Mouse (Mus musculus): ENCODE results near the gene Tent4a. TPM values are rescaled to one million over a fixed set of nuclear protein-coding genes. Genes with fewer than 3 reads are reported as not detected.

Tent4a gene
- polyA plus RNA-seq, 1 experiment from 2014 or later, result 3.3 TPM

DNA sequence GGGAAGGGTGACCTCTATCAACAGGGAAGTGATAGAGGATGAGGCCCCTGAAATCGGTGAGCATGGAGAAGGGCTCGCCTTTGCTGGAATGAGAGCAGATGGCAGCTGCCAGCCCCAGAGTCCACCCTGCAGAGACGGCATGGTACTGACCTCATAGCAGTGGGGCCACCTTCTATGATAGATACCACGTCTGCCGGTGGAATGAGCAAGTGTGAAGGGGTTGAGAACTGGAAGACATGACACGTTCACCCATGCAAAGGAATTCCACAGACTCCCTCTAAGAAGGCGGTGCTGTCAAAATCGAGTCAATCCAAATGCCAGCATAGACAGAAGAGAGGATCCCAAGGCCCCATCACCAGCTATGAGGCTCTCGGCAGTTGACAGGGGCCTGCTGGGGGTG lies 19.8 kb upstream of the Tent4a start:
- 65% methylated on average over 9 of the region's 9 CpGs for WGBS
- Histone ChIP-seq H3K36me3 (ENCODE audit: control insufficient read depth, insufficient read depth) (no peaks in the 10 kb centered on the region), H3K27me3 (ENCODE audit: control insufficient read depth, insufficient read depth, low read length) (peaks cover 2% of the 10 kb centered on the region; the same call in 1 of the 2 replicates), H3K4me1 (ENCODE audit: control insufficient read depth, insufficient read depth, low read length) (peaks cover under 1% of the 10 kb centered on the region), H3K27ac (ENCODE audit: low read length) (no peak overlapping the region), H3K4me3 (ENCODE audit: low read length) (no peak overlapping the region), H3K4me2 (ENCODE audit: low read depth, low read length) (no peak overlapping the region), H3K9me3 (replicated peaks; ENCODE audit: control insufficient read depth, low read length) (no peaks in the 10 kb centered on the region), H3K9ac (ENCODE audit: low read length) (no peak overlapping the region)
- ATAC-seq (replicated peaks; ENCODE audit: extremely low read depth, insufficient read depth, low FRiP score), result no peak

DNA sequence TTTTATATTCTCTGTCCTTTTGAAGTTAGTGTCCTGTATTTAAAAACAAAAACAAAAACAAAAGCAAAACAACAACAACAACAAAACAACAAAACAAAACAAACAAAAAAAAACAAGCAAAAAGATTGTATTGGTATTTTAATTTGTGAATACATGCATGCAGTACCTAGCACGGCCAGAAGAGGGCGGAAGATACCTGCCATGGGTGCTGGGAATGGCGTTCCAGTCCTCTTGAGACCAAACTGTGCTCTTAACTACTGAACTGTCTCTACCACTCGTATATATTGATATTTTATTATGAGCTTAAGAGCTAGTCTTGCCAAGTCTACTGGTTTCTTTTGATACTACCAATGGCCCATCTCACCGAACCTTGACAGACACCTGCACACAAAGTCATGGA lies 18.6 kb upstream of the Tent4a start:
- WGBS, result 18% methylated on average over 5 of the region's 5 CpGs
- Histone ChIP-seq H3K36me3 (ENCODE audit: control insufficient read depth, insufficient read depth) (no peaks in the 10 kb centered on the region), H3K27me3 (ENCODE audit: control insufficient read depth, insufficient read depth, low read length) (peaks cover 2% of the 10 kb centered on the region; the same call in 1 of the 2 replicates), H3K4me2 (ENCODE audit: low read depth, low read length) (no peak overlapping the region), H3K4me1 (ENCODE audit: control insufficient read depth, insufficient read depth, low read length) (0 out of 2 replicates have a peak, but pooled peaks cover under 1% of the 10 kb centered on the region), H3K4me3 (ENCODE audit: low read length) (no peak overlapping the region), H3K27ac (ENCODE audit: low read length) (no peak overlapping the region), H3K9me3 (replicated peaks; ENCODE audit: control insufficient read depth, low read length) (no peaks in the 10 kb centered on the region), H3K9ac (ENCODE audit: low read length) (no peak overlapping the region)
- no peak for ATAC-seq (replicated peaks; ENCODE audit: extremely low read depth, insufficient read depth, low FRiP score)

DNA sequence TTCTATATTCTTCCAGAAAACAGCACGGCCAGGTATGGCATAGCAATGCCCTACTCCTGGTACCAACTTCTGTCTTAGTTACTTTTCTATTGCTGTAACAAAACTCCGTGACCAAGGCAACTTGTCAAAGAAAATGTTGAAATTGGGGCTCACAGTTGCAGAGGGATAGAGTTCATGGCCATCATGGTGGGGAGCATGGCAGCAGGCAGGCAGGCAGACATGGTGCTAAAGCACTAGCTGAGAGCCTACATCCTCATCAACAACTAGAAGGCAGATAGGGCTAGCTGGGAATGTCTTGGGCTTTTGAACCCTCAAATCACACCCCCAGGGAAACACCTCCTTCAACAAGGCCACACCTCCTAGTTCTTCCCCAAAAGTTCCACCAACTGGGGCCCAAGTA lies 16.4 kb upstream of the Tent4a start:
- WGBS, result 75% methylated on average over 2 of the region's 2 CpGs
- no peak for ATAC-seq (replicated peaks; ENCODE audit: extremely low read depth, insufficient read depth, low FRiP score)
- no peaks in the 10 kb centered on the region for H3K27me3 ChIP-seq (ENCODE audit: control insufficient read depth, insufficient read depth, low read length)
- 0 out of 2 replicates have a peak, but pooled peaks cover 5% of the 10 kb centered on the region for H3K4me1 ChIP-seq (ENCODE audit: control insufficient read depth, insufficient read depth, low read length)
- no peaks in the 10 kb centered on the region for H3K9me3 ChIP-seq (replicated peaks; ENCODE audit: control insufficient read depth, low read length)
- no peak overlapping the region for H3K4me3 ChIP-seq (ENCODE audit: low read length)
- no peaks in the 10 kb centered on the region for H3K36me3 ChIP-seq (ENCODE audit: control insufficient read depth, insufficient read depth)
- no peak overlapping the region for H3K9ac ChIP-seq (ENCODE audit: low read length)
- no peak overlapping the region for H3K4me2 ChIP-seq (ENCODE audit: low read depth, low read length)
- H3K27ac ChIP-seq (ENCODE audit: low read length), result no peak overlapping the region

DNA sequence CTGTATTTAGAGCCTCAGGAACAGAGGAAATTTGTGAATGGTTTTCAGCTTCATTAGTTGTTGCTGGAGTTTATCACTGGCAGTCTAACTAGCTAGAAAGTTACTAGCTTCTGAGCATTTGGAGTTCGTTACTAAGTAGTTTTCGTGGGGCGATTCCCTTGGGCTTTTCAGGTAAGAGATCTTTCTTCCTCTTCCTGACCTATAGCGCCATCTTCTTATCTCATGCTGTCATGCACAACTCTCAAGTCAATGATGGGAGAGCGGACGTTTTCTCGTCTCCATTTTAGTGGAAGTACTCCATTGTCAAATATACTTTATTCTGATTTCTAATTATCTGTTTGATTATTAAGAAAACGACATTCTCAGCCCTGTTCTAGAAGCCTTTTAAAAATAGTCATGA lies 15.6 kb upstream of the Tent4a start:
- 35% methylated on average over 8 of the region's 8 CpGs for WGBS

DNA sequence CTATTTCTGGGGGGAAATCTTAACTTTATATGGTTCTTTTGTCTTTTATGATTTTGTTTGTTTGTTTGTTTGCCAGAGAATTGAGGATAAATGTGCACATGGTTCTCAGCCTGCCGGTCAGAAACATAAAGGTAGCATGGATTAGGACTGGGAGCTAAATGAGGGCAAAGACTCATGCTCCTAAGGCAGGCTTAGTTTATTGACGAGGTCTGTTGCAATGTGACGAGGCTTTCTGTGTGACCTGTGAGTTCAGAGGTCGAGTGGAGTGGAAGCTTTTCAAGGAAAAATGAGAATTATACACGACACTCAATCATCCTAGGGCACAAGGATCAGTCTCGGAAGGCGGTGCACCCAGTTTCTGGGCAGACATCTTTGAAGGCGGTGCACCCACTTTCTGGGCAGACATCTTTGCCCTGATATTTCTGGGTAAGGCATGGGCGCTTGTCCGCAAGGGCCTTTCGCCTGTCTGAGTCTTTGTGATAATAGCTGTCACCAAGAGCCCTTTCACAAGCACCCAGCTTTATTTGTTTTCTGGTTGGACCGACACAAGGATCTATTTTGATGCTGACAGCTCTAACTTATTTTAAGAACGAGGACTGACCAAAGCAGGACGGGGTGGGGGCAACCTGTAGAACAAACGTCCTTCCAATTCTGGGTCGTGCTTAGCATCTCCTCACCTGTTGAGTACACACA lies 13.2 kb upstream of the Tent4a start:
- WGBS, result 50% methylated on average over 16 of the region's 16 CpGs
- no peak overlapping the region for H3K9ac ChIP-seq (ENCODE audit: low read length)
- no peaks in the 10 kb centered on the region for H3K9me3 ChIP-seq (replicated peaks; ENCODE audit: control insufficient read depth, low read length)
- H3K4me2 ChIP-seq (ENCODE audit: low read depth, low read length), result no peak overlapping the region
- peaks cover 20% of the 10 kb centered on the region for H3K4me1 ChIP-seq (ENCODE audit: control insufficient read depth, insufficient read depth, low read length)
- H3K27ac ChIP-seq (ENCODE audit: low read length), result no peak overlapping the region
- no peaks in the 10 kb centered on the region for H3K27me3 ChIP-seq (ENCODE audit: control insufficient read depth, insufficient read depth, low read length)
- ATAC-seq (replicated peaks; ENCODE audit: extremely low read depth, insufficient read depth, low FRiP score), result no peak
- no peaks in the 10 kb centered on the region for H3K36me3 ChIP-seq (ENCODE audit: control insufficient read depth, insufficient read depth)
- no peak overlapping the region for H3K4me3 ChIP-seq (ENCODE audit: low read length)

More for the DNA sequence above, 15.6 kb upstream of the Tent4a start:
- H3K4me3 ChIP-seq (ENCODE audit: low read length), result no peak overlapping the region
- no peak overlapping the region for H3K27ac ChIP-seq (ENCODE audit: low read length)
- H3K9ac ChIP-seq (ENCODE audit: low read length), result no peak overlapping the region
- H3K9me3 ChIP-seq (replicated peaks; ENCODE audit: control insufficient read depth, low read length), result no peaks in the 10 kb centered on the region
- ATAC-seq (replicated peaks; ENCODE audit: extremely low read depth, insufficient read depth, low FRiP score), result no peak
- 0 out of 2 replicates have a peak, but pooled peaks cover 5% of the 10 kb centered on the region for H3K4me1 ChIP-seq (ENCODE audit: control insufficient read depth, insufficient read depth, low read length)
- no peak overlapping the region for H3K4me2 ChIP-seq (ENCODE audit: low read depth, low read length)
- H3K36me3 ChIP-seq (ENCODE audit: control insufficient read depth, insufficient read depth), result no peaks in the 10 kb centered on the region
- no peaks in the 10 kb centered on the region for H3K27me3 ChIP-seq (ENCODE audit: control insufficient read depth, insufficient read depth, low read length)

DNA sequence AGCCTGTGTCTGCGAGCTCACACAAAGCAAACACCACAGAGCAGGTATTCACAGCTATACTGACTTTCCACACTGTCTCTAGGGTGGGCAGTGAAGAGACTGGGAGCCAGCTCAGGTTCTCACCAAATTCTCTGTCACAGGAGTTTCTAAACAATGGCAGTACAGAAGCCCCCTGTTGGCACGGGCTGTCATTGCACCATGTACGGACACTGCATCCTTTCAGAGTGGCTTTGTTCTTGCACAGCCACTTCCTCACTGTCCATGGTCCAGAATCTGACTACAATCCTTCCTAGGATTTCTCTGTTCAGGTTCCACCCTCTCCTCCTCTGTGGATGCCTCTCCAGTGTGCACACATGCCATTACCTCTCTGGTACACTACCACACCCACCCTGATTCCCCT lies 10.6 kb upstream of the Tent4a start:
- H3K4me1 ChIP-seq (ENCODE audit: control insufficient read depth, insufficient read depth, low read length), result peaks cover 35% of the 10 kb centered on the region
- no peak for ATAC-seq (replicated peaks; ENCODE audit: extremely low read depth, insufficient read depth, low FRiP score)
- H3K4me3 ChIP-seq (ENCODE audit: low read length), result no peak overlapping the region
- H3K27me3 ChIP-seq (ENCODE audit: control insufficient read depth, insufficient read depth, low read length), result no peaks in the 10 kb centered on the region
- H3K27ac ChIP-seq (ENCODE audit: low read length), result no peak overlapping the region
- no peak overlapping the region for H3K4me2 ChIP-seq (ENCODE audit: low read depth, low read length)
- H3K9me3 ChIP-seq (replicated peaks; ENCODE audit: control insufficient read depth, low read length), result no peaks in the 10 kb centered on the region
- no peak overlapping the region for H3K9ac ChIP-seq (ENCODE audit: low read length)
- no peaks in the 10 kb centered on the region for H3K36me3 ChIP-seq (ENCODE audit: control insufficient read depth, insufficient read depth)
- WGBS, result 43% methylated on average over 3 of the region's 3 CpGs

DNA sequence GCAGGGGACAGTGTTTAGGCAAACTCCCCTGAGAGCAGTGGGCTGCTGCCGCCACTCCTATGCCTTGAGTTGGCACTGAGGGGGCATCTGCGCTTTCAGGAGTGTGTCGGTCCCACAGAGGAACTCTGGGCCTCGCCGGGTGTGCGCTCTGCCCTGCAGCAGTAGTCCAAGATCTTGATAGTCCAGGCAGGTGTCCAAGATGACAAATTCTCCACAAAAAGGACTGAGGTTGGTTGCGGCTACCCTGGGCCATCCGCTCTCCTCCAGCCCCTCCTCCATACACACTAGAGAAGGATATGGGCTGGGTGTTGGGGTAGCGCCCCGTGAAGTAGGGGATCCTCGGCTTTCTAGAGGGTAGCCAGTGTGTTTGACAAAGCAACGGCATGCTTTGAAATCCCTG lies 9.2 kb upstream of the Tent4a start:
- H3K4me2 ChIP-seq (ENCODE audit: low read depth, low read length), result peak overlapping the region; percentile 60
- H3K4me3 ChIP-seq (ENCODE audit: low read length), result peak overlapping the region; percentile 29
- H3K36me3 ChIP-seq (ENCODE audit: control insufficient read depth, insufficient read depth), result no peaks in the 10 kb centered on the region
- 0 out of 2 replicates have a peak, but pooled peaks have one; percentile 20 for ATAC-seq (replicated peaks; ENCODE audit: extremely low read depth, insufficient read depth, low FRiP score)
- H3K27ac ChIP-seq (ENCODE audit: low read length), result peak overlapping the region; percentile 80
- H3K9ac ChIP-seq (ENCODE audit: low read length), result peak overlapping the region; percentile 57
- H3K9me3 ChIP-seq (replicated peaks; ENCODE audit: control insufficient read depth, low read length), result no peaks in the 10 kb centered on the region
- peaks cover 49% of the 10 kb centered on the region for H3K4me1 ChIP-seq (ENCODE audit: control insufficient read depth, insufficient read depth, low read length)
- 32% methylated on average over 12 of the region's 12 CpGs for whole genome bisulfite sequencing
- no peaks in the 10 kb centered on the region for H3K27me3 ChIP-seq (ENCODE audit: control insufficient read depth, insufficient read depth, low read length)

DNA sequence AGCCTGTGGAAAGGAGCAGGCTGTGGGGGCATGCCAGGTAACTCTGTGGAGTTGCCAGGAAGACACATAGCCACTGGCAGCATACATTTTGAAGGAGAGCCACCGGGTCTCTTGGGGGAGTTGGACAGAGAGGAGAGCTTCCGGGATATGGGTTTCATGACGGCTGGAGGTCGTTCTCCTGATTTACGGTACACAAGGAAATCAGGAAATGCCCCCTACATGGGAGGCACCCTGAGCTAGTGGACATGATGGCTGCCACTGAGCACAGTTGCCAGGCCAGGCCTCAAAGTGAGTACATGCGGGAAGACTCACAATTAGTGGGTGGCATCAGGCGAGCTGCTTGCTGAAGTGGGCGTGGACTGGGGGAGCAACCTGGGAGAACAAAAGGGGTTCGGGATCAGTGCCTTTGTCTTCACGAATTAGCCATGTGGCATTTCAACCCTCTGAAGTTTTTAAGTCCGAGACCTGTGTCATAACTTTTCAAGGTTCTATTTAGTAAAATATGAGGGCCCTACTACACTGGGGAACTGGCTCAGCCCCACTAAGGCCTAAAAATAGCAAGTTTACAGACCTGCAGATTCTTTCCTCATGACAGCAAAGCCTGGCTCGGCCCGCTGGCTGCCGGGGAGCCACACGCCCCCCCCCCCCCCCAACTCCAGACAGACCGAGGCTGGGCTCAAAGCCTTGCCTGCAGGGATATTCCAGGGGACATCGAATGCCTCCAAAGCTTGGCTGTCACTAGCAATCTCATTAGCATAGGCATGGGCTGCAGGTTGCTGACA lies 8.3 kb upstream of the Tent4a start:
- peak overlapping the region; percentile 29; the same call in 1 of the 2 replicates for H3K4me3 ChIP-seq (ENCODE audit: low read length)
- no peaks in the 10 kb centered on the region for H3K9me3 ChIP-seq (replicated peaks; ENCODE audit: control insufficient read depth, low read length)
- peaks cover 47% of the 10 kb centered on the region for H3K4me1 ChIP-seq (ENCODE audit: control insufficient read depth, insufficient read depth, low read length)
- ATAC-seq (replicated peaks; ENCODE audit: extremely low read depth, insufficient read depth, low FRiP score), result peak; percentile 63
- no peaks in the 10 kb centered on the region for H3K27me3 ChIP-seq (ENCODE audit: control insufficient read depth, insufficient read depth, low read length)
- H3K27ac ChIP-seq (ENCODE audit: low read length), result peak overlapping the region; percentile 80
- H3K36me3 ChIP-seq (ENCODE audit: control insufficient read depth, insufficient read depth), result no peaks in the 10 kb centered on the region
- 35% methylated on average over 17 of the region's 17 CpGs for WGBS
- peak overlapping the region; percentile 60 for H3K4me2 ChIP-seq (ENCODE audit: low read depth, low read length)
- H3K9ac ChIP-seq (ENCODE audit: low read length), result peak overlapping the region; percentile 57

DNA sequence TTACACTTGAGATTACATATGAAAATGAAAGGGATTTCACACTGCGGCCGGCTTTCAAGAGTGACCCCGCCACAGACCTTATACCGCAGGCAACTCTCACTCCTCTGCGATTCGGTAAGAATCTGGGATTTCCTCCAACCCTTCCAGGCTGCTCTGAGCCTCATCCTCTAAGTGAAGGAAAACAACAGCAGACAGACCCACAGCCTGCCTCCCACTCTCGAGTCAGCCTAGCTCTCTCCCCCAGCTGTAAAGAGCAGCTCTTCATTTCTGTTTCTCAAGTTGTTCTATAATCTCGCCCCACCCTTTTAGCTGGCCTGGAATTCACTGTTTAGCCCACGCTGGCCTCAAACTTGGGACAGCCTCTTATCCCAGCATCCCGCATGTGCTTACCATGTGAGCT lies 7.4 kb upstream of the Tent4a start:
- H3K9ac ChIP-seq (ENCODE audit: low read length), result peak overlapping the region; percentile 42
- peak overlapping the region; percentile 23; the same call in 1 of the 2 replicates for H3K4me2 ChIP-seq (ENCODE audit: low read depth, low read length)
- H3K27ac ChIP-seq (ENCODE audit: low read length), result peak overlapping the region; percentile 15
- no peaks in the 10 kb centered on the region for H3K27me3 ChIP-seq (ENCODE audit: control insufficient read depth, insufficient read depth, low read length)
- H3K9me3 ChIP-seq (replicated peaks; ENCODE audit: control insufficient read depth, low read length), result no peaks in the 10 kb centered on the region
- H3K4me1 ChIP-seq (ENCODE audit: control insufficient read depth, insufficient read depth, low read length), result peaks cover 46% of the 10 kb centered on the region
- WGBS, result 50% methylated on average over 10 of the region's 10 CpGs
- no peak overlapping the region for H3K4me3 ChIP-seq (ENCODE audit: low read length)
- no peaks in the 10 kb centered on the region for H3K36me3 ChIP-seq (ENCODE audit: control insufficient read depth, insufficient read depth)
- no peak for ATAC-seq (replicated peaks; ENCODE audit: extremely low read depth, insufficient read depth, low FRiP score)

Data from heart, embryonic 16.5 days (tissue).